Mouse (Mus musculus) heart, postnatal 36 days (tissue): Measurements from ENCODE around the gene Bcar3. TPM values are rescaled to one million over a fixed set of nuclear protein-coding genes. Genes with fewer than 3 reads are reported as not detected.

Source experiments
- DNase-seq, 2 experiments: peaks; one replicate each; pipeline ENCODE4 v3.0.0; 2021 to 2022
- intact Hi-C: fragments of 180-260 bp; cut with DNase I; formaldehyde crosslinking; loops from one replicate; pipeline ENCODE4 v1.15.1; 2025
- total RNA-seq, 2 experiments: library from RNA; stranded (reverse); gene quantifications; 2 replicates each; pipeline ENCODE4 v1.2.3; 2021

The Bcar3 gene
- total RNA-seq, 2 experiments from 2014 or later = 6.3 to 8.2 TPM

GRCm38 (mm10) chr3:122324528-122324927 is 30.6 kb downstream of the Bcar3 start:
- intact Hi-C loops = no loop called here
- no peak for DNase-seq

DNA sequence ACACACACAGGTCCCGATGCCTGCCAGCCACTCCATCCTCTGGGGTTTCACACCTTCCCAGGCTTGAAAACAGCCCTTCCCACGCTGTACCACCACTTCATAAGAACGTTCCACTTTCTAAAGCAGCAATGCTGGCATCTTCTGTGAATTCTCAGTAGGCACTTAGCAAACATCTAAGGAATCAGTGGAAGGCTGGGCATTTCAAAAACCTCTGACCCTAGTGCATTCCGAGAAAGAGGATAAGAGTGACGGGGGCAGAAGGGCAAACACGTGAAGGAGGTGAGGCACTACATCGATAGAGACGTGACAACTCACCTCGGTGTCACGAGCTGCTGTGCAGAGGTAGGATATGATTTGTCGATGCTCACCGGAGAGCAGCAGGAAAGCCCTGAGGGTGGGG is 36.5 kb downstream of the Bcar3 start:
- intact Hi-C loops = no loop called here
- no peak for DNase-seq

DNA sequence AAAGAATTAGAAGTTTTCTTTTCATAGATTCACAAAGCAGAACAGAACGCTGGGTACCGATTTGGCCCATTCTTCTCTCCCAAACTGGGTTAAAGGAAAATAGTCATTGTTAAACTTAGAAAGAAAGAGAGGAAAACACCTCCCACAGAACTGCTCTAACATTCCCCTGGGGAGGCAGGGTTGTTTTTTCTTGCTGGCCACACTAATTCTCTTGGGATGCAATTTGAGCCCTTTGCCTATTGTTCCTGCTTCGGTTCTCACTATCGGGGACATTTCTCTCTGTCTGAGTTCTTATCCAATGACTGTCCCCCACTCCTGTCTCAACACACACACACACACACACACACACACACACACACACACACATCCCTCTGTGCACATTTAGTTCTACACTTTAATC is 39.6 kb downstream of the Bcar3 start:
- peak in 1 of 2 experiments; percentile 12 for DNase-seq
- intact Hi-C loops = no loop called here

DNA sequence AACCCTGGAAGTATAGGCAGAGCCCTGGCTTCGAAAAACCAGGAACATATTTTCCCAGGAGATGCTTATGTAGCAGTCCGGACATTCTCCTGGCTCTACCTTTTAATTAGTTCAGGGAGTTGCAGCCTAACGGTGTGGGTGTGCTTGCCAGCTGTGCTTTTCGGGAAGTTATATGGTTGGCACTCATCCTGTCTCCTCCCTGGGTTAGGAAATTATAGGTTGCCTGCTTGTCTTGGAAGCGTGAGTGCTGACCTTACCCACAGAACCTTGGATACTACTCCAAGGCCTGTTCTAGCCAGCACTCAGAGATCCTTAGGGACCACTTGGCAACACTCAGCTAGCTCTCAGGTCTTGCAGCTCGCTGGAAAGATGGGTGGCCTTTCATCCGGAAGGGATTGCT is 40.0 kb downstream of the Bcar3 start:
- intact Hi-C loops = no loop called here
- DNase-seq = no peak

GRCm38 (mm10) chr3:122334375-122334774 is 40.4 kb downstream of the Bcar3 start:
- intact Hi-C loops = no loop called here
- DNase-seq = no peak

- intact Hi-C loops = no loop called here
Observed at GRCm38 (mm10) chr3:122336030-122336429, 42.1 kb downstream of the Bcar3 start.

GRCm38 (mm10) chr3:122337992-122338391 is 44.1 kb downstream of the Bcar3 start:
- intact Hi-C loops = no loop called here
- no peak for DNase-seq

More at GRCm38 (mm10) chr3:122336030-122336429, 42.1 kb downstream of the Bcar3 start:
- no peak for DNase-seq

DNA sequence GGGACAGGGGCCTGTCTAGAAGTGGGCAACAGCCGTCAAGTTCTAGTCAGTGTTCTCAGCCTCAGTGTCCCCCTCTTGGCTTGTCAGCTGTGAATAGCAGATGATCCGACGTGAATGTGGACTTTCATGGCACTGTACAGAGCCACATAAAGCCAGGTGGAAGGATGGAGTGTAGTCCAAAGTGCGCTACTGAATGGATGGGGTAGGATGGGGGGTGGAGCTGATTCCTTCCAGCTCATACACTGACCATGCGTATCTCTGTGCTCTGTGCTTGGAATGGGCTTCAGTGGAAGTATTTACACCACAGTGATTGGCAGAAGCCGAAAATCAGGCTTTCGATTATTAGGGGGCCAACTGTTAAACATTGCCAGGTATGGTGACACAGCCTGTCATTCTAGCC is 45.0 kb downstream of the Bcar3 start:
- intact Hi-C loops = no loop called here
- DNase-seq = no peak

DNA sequence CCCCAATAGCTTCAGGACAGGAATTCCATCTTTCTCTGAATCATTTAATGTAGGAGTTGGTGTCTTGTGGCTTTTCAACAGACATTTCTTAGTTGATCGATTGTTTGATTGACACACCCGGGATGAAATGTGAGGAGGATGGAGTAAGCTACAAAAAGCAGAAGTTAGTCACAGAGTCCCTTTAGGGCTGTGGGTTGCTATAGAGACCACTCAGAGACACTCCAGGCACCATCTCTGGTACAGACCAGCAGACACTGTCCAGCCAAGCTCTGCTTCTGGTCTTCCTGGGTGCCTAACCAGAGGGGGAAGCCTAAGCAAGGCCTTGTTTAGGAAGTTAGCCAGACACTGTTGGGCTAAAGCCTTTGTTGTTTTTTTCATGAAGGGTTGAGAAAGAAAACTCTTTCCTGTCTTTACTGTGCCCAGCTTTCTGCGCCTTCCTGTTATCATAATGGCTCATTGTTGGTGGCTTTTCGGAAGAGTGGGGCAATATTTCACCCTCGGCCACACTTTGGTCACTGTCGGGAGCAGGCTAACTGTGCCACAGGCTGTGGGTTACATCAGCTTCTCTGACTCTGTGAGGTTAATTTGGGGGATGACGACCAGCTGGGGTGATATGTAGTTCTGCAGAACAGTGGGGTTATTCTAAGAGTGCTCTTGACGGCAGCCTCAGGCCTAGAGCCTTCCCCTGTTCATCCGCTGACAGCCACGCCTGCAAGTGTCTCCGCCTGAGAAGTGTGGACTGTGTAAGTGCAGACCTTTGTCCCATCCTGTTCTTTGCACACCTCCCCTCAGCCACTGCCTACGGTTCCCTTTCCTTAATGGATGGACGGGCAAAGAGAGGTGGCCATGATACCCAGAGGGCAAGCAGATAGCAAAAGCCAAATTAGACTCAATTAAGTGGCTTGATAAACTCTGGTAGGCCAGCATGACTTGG is 46.5 kb downstream of the Bcar3 start:
- intact Hi-C loops = no loop called here
- no peak for DNase-seq

DNA sequence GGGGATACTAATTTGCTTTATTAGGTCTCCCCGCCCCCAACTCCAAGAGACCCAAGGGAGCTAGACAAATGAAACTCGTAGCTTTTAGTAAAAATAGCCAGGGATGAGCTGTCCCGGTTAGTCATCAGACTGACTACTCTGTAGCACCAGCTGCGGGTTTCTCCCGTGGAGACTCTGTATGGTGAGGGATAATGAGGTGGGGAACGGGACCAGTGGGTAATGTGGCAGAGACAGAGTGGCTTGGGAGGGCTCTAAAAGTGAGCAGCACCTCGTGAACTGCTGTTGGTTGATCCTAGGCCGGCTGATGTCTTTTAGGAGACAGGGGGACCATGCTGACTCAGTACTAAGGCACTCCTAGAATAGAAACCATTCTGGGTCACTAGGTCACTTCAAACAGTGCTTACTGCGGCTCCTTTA is 49.5 kb downstream of the Bcar3 start:
- DNase-seq = no peak
- intact Hi-C loops = no loop called here

GRCm38 (mm10) chr3:122344350-122344749 is 50.4 kb downstream of the Bcar3 start:
- no peak for DNase-seq
- intact Hi-C loops = no loop called here

- DNase-seq = no peak
- intact Hi-C loops = no loop called here
Observed at GRCm38 (mm10) chr3:122345977-122346472, 52.1 kb downstream of the Bcar3 start.

DNA sequence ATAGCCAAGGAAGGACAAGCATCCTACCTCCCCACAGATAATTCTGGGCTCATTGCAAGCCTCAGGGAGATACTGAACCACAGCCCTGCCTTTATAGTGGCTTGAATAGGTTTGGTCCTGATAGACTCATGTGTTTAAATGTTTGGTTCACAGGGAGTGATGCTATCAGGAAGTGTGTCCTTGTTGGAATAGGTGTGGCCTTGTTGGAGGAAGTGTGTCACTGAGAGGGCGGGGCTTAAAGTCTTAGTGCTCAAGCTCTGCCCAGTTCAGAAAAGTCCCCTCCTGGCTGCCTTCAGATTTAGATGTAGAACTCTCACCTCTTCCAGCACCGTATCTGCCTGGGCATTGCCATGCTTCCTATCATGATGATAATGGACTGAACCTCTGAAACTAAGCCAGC is 52.7 kb downstream of the Bcar3 start:
- no peak for DNase-seq

DNA sequence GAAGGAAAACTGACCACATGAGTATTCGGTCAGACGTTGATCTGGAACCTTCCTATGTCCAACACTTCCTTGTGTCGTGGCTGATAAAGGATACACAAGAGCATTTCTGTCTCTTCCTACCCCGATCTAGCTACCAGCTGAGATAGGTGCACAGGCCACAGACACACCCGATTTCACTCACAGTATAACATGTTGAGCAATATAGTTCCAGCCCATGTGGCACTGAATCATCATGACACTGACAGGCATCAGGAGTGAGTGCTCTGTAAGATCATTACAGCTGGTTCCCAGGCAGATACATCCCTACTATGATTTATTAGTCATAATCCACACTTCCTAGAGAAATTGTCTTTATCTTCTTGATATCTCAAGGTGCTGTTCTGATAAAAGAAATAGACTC is 54.7 kb downstream of the Bcar3 start:
- intact Hi-C loops = no loop called here
- no peak for DNase-seq

More for the DNA sequence above, 52.7 kb downstream of the Bcar3 start:
- intact Hi-C loops = no loop called here

- intact Hi-C loops = no loop called here
Observed at GRCm38 (mm10) chr3:122352801-122353200, 58.9 kb downstream of the Bcar3 start.

GRCm38 (mm10) chr3:122359426-122359825 is 65.5 kb downstream of the Bcar3 start:
- DNase-seq = no peak
- intact Hi-C loops = no loop called here

More at GRCm38 (mm10) chr3:122352801-122353200, 58.9 kb downstream of the Bcar3 start:
- DNase-seq = no peak

DNA sequence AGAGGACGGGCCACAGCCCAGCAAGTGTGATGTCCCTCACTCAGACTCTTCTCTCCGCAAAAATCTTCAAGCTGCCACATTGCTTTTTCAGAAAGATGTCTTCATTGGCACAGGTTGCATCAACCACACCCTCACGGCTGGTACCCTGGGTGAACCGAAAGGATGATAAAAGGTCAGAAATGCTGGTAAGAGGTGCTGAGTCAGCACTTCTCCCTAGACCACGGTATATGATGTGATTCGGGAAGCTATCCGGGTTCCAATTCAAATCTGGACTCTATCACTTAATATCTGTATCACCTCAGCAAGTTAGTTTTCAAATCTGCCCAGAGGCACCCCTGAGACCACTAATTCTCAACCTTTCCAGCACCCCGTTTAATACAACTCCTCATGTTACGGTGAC is 66.0 kb downstream of the Bcar3 start:
- no peak for DNase-seq
- intact Hi-C loops = loop anchor here (5.0 kb wide), 1 partner anchor 48 kb away; no protein-coding TSS in a partner anchor

- peak; percentile 24 to 28 for DNase-seq
- intact Hi-C loops = loop anchor here (5.0 kb wide), 1 partner anchor 48 kb away; no protein-coding TSS in a partner anchor
Observed at GRCm38 (mm10) chr3:122360721-122361138, 66.8 kb downstream of the Bcar3 start.

- DNase-seq = peak in 1 of 2 experiments; percentile 18
- intact Hi-C loops = loop anchor here (5.0 kb wide), 1 partner anchor 50 kb away; no protein-coding TSS in a partner anchor
Observed at GRCm38 (mm10) chr3:122362719-122363118, 68.8 kb downstream of the Bcar3 start.

DNA sequence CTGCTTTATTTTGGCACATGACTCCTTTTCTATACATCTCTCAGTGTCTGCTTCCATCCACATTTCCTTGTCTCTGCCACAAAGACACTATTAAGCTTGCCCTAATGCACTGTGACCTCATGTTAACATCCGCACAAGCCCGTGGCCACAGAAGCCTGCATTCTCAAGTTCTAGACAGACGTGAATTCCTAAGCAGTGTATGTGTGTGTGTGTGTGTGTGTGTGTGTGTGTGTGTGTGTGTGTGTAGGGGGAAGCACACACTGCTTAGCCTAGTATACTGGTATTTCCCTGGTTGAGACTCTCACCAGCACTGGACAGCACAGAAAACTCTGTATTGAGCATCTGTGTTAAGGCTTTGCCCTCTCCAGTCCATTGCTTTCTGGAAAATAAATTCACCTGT is 70.6 kb downstream of the Bcar3 start:
- intact Hi-C loops = loop anchor here (5.0 kb wide), 1 partner anchor 52 kb away; no protein-coding TSS in a partner anchor
- no peak for DNase-seq

GRCm38 (mm10) chr3:122365326-122365725 is 71.4 kb downstream of the Bcar3 start:
- intact Hi-C loops = no loop called here
- DNase-seq = no peak
